In genomic region chrX:77808602-77809001, GRCm38 (mm10) we compare ENCODE assay signal across 10 mouse cellular contexts. TPM values are rescaled to one million over a fixed set of nuclear protein-coding genes. Genes with fewer than 3 reads are reported as not detected.
DNase-seq lines count a peak whose midpoint lies in the region; ATAC-seq and TF ChIP-seq lines count a peak whose summit lies in the region.
"Had no signal": no experiment of that assay in that cellular context is flagged by ENCODE, and none has a peak within 500 bp of the region (broad histone marks: within the 10 kb centered on the region; RNA-seq: fewer than 3 reads in every experiment).

No protein-coding gene starts in this region.

- H3K9ac ChIP-seq in forebrain, embryonic 14.5 days (ENCODE audit: low read length): no peak overlapping the region
- H3K9ac ChIP-seq in forebrain, embryonic 15.5 days (replicated peaks): no peak overlapping the region
- H3K9ac ChIP-seq in midbrain, postnatal 0 days (replicated peaks; ENCODE audit: low read length, poor library complexity, severe bottlenecking): no peak overlapping the region
- H3K9ac ChIP-seq in midbrain, embryonic 16.5 days (ENCODE audit: low read depth, low read length): no peak overlapping the region

- H3K27ac ChIP-seq in forebrain, embryonic 14.5 days (ENCODE audit: low read depth, low read length): no peak overlapping the region
- H3K27ac ChIP-seq in forebrain, embryonic 15.5 days (replicated peaks): no peak overlapping the region
- no peak overlapping the region for H3K27ac ChIP-seq in midbrain, postnatal 0 days (ENCODE audit: low read depth, low read length)
- H3K27ac ChIP-seq in midbrain, embryonic 16.5 days (ENCODE audit: low read length): no peak overlapping the region

- H3K4me3 ChIP-seq in forebrain, embryonic 14.5 days (ENCODE audit: low read depth, low read length): no peak overlapping the region
- H3K4me3 ChIP-seq in forebrain, embryonic 15.5 days: no peak overlapping the region
- no peak overlapping the region for H3K4me3 ChIP-seq in midbrain, postnatal 0 days (ENCODE audit: low read depth, low read length)
- H3K4me3 ChIP-seq in midbrain, embryonic 16.5 days (ENCODE audit: low read depth, low read length): no peak overlapping the region
- H3K4me3 ChIP-seq: myocyte had no signal

- no peaks in the 10 kb centered on the region for H3K9me3 ChIP-seq in forebrain, embryonic 14.5 days (replicated peaks; ENCODE audit: control insufficient read depth, low read length)
- no peaks in the 10 kb centered on the region for H3K9me3 ChIP-seq in forebrain, embryonic 15.5 days
- no peaks in the 10 kb centered on the region for H3K9me3 ChIP-seq in midbrain, postnatal 0 days (ENCODE audit: low read length)
- no peaks in the 10 kb centered on the region for H3K9me3 ChIP-seq in midbrain, embryonic 16.5 days (replicated peaks; ENCODE audit: control insufficient read depth, low read length, poor library complexity, severe bottlenecking)

- peak; percentile 42 for DNase-seq in forebrain, embryonic 14.5 days (ENCODE audit: low spot score)
- DNase-seq in midbrain, postnatal 0 days (ENCODE audit: low spot score): peak; percentile 19
- DNase-seq in adrenal gland, postnatal 10 days: peak; percentile 53
- peak; percentile 47 to 56 for DNase-seq in heart, postnatal 10 days
- DNase-seq in lung, postnatal 25 days (ENCODE audit: low spot score): peak; percentile 31
- peak; percentile 61 for DNase-seq in thymus, postnatal 0 days (ENCODE audit: low spot score)

- peak; percentile 70 for TF ChIP-seq CTCF in midbrain, postnatal 0 days (IDR thresholded peaks at IDR 0.05)

- 21% methylated on average over 2 of the region's 2 CpGs for WGBS in forebrain, embryonic 14.5 days
- 18% methylated on average over 2 of the region's 2 CpGs for WGBS in forebrain, embryonic 15.5 days
- WGBS in midbrain, postnatal 0 days: 33% methylated on average over 2 of the region's 2 CpGs
- WGBS in midbrain, embryonic 16.5 days: 13% methylated on average over 2 of the region's 2 CpGs

- H3K36me3 ChIP-seq in forebrain, embryonic 14.5 days (ENCODE audit: control insufficient read depth, insufficient read depth, low read length): no peaks in the 10 kb centered on the region
- no peaks in the 10 kb centered on the region for H3K36me3 ChIP-seq in forebrain, embryonic 15.5 days
- H3K36me3 ChIP-seq in midbrain, postnatal 0 days (ENCODE audit: insufficient read depth, low read length): no peaks in the 10 kb centered on the region
- H3K36me3 ChIP-seq in midbrain, embryonic 16.5 days (ENCODE audit: control insufficient read depth, insufficient read depth, low read length): no peaks in the 10 kb centered on the region

- no peaks in the 10 kb centered on the region for H3K4me1 ChIP-seq in forebrain, embryonic 14.5 days (ENCODE audit: control insufficient read depth, insufficient read depth, low read length)
- H3K4me1 ChIP-seq in forebrain, embryonic 15.5 days: no peaks in the 10 kb centered on the region
- no peaks in the 10 kb centered on the region for H3K4me1 ChIP-seq in midbrain, postnatal 0 days (ENCODE audit: insufficient read depth, low read length)
- no peaks in the 10 kb centered on the region for H3K4me1 ChIP-seq in midbrain, embryonic 16.5 days (ENCODE audit: control insufficient read depth, insufficient read depth, low read length)

- intact Hi-C loops in heart, postnatal 10 days (cut with DNase I): loop anchor here (1.0 kb wide), 1 partner anchor 67 kb away; no protein-coding TSS in a partner anchor

- H3K4me2 ChIP-seq in forebrain, embryonic 14.5 days (ENCODE audit: low read length): no peak overlapping the region
- H3K4me2 ChIP-seq in forebrain, embryonic 15.5 days (replicated peaks): no peak overlapping the region
- no peak overlapping the region for H3K4me2 ChIP-seq in midbrain, postnatal 0 days (ENCODE audit: low read depth, low read length, poor library complexity, severe bottlenecking)
- H3K4me2 ChIP-seq in midbrain, embryonic 16.5 days (ENCODE audit: low read length): no peak overlapping the region

- ATAC-seq in forebrain, embryonic 14.5 days: no peak
- ATAC-seq in forebrain, embryonic 15.5 days (replicated peaks): no peak
- ATAC-seq in midbrain, postnatal 0 days (ENCODE audit: low FRiP score): no peak
- ATAC-seq in midbrain, embryonic 16.5 days: no peak

- no peaks in the 10 kb centered on the region for H3K27me3 ChIP-seq in forebrain, embryonic 14.5 days (replicated peaks; ENCODE audit: control insufficient read depth, insufficient read depth, low read length)
- H3K27me3 ChIP-seq in forebrain, embryonic 15.5 days: no peaks in the 10 kb centered on the region
- H3K27me3 ChIP-seq in midbrain, postnatal 0 days (ENCODE audit: insufficient read depth, low read length): no peaks in the 10 kb centered on the region
- H3K27me3 ChIP-seq in midbrain, embryonic 16.5 days (ENCODE audit: control insufficient read depth, insufficient read depth, low read depth, low read length): no peaks in the 10 kb centered on the region

RNA-seq across cellular contexts. Expression of gene Prkx, which starts 12.5 kb away (rescaled TPM):
- 22.2 and 27.7 TPM in 2 replicates for polyA plus RNA-seq in forebrain, embryonic 14.5 days (2014; fragmentation: Nextera tagmentation; extraction: Ambion mirVana)
- polyA plus RNA-seq in forebrain, embryonic 15.5 days (2015; fragmentation: Nextera tagmentation; extraction: Ambion mirVana): 36.0 and 36.2 TPM in 2 replicates
- 23.0 and 23.1 TPM in 2 replicates for total RNA-seq in midbrain, postnatal 0 days (2014; rRNA removed)
- polyA plus RNA-seq in midbrain, postnatal 0 days (2015; fragmentation: Nextera tagmentation; extraction: Ambion mirVana): 14.6 and 16.0 TPM in 2 replicates
- 24.3 and 26.1 TPM in 2 replicates for polyA plus RNA-seq in midbrain, embryonic 16.5 days (2015; fragmentation: Nextera tagmentation; extraction: Ambion mirVana)
- 10 to 100 TPM; 12.6 to 14.3 TPM for total RNA-seq in adrenal gland, postnatal 10 days (2021)
- 10 to 100 TPM; 23.3 to 24.4 TPM for total RNA-seq in heart, postnatal 10 days (2021)
- polyA plus RNA-seq in thymus, postnatal 0 days (2015; fragmentation: Nextera tagmentation; extraction: Ambion mirVana): 14.6 and 16.3 TPM in 2 replicates

RNA-seq across cellular contexts. Expression of gene Pbsn, which starts 44.8 kb away (rescaled TPM):
- polyA plus RNA-seq in forebrain, embryonic 14.5 days (2014; fragmentation: Nextera tagmentation; extraction: Ambion mirVana): not detected in 2 replicates
- polyA plus RNA-seq in forebrain, embryonic 15.5 days (2015; fragmentation: Nextera tagmentation; extraction: Ambion mirVana): not detected in 2 replicates
- not detected in 2 replicates for total RNA-seq in midbrain, postnatal 0 days (2014; rRNA removed)
- not detected in 2 replicates for polyA plus RNA-seq in midbrain, postnatal 0 days (2015; fragmentation: Nextera tagmentation; extraction: Ambion mirVana)
- not detected in 2 replicates for polyA plus RNA-seq in midbrain, embryonic 16.5 days (2015; fragmentation: Nextera tagmentation; extraction: Ambion mirVana)
- not detected for total RNA-seq in adrenal gland, postnatal 10 days (2021)
- total RNA-seq in heart, postnatal 10 days (2021): not detected
- not detected in 2 replicates for polyA plus RNA-seq in thymus, postnatal 0 days (2015; fragmentation: Nextera tagmentation; extraction: Ambion mirVana)
- polyA plus RNA-seq: heart, embryonic 14.5 days; myocyte had no signal

RNA-seq across cellular contexts. Expression of gene Gm14744, which starts 56.0 kb away (rescaled TPM):
- not detected in 2 replicates for polyA plus RNA-seq in forebrain, embryonic 14.5 days (2014; fragmentation: Nextera tagmentation; extraction: Ambion mirVana)
- polyA plus RNA-seq in forebrain, embryonic 15.5 days (2015; fragmentation: Nextera tagmentation; extraction: Ambion mirVana): not detected in 2 replicates
- total RNA-seq in midbrain, postnatal 0 days (2014; rRNA removed): not detected in 2 replicates
- polyA plus RNA-seq in midbrain, postnatal 0 days (2015; fragmentation: Nextera tagmentation; extraction: Ambion mirVana): not detected in 2 replicates
- not detected in 2 replicates for polyA plus RNA-seq in midbrain, embryonic 16.5 days (2015; fragmentation: Nextera tagmentation; extraction: Ambion mirVana)
- not detected for total RNA-seq in adrenal gland, postnatal 10 days (2021)
- total RNA-seq in heart, postnatal 10 days (2021): not detected
- polyA plus RNA-seq in thymus, postnatal 0 days (2015; fragmentation: Nextera tagmentation; extraction: Ambion mirVana): not detected in 2 replicates
- polyA plus RNA-seq: heart, embryonic 14.5 days; myocyte had no signal
